23 mouse cellular contexts compared by ENCODE assay signal in genomic region chr3:117138720-117139119, GRCm38 (mm10).
DNase-seq lines count a peak whose midpoint lies in the region; ATAC-seq and TF ChIP-seq lines count a peak whose summit lies in the region.
"Had no signal": no experiment of that assay in that cellular context is flagged by ENCODE, and none has a peak within 500 bp of the region (broad histone marks: within the 10 kb centered on the region; RNA-seq: fewer than 3 reads in every experiment).

No protein-coding gene starts in this region.

- H3K9me3 ChIP-seq in forebrain, embryonic 14.5 days (replicated peaks; ENCODE audit: control insufficient read depth, low read length) = no peaks in the 10 kb centered on the region
- H3K9me3 ChIP-seq in forebrain, embryonic 15.5 days = no peaks in the 10 kb centered on the region
- H3K9me3 ChIP-seq in hindbrain, postnatal 0 days (ENCODE audit: low read length) = no peaks in the 10 kb centered on the region
- H3K9me3 ChIP-seq in hindbrain, embryonic 14.5 days (ENCODE audit: control insufficient read depth, low read length) = no peaks in the 10 kb centered on the region
- H3K9me3 ChIP-seq: forebrain, embryonic 10.5 days; forebrain, embryonic 13.5 days; heart, embryonic 12.5 days; heart, embryonic 15.5 days; hindbrain, embryonic 12.5 days; intestine, embryonic 15.5 days had no signal

- DNase-seq in adrenal gland, adult 2 months = peak; percentile 15
- no peak for DNase-seq in adrenal gland, postnatal 36 days
- peak; percentile 6 for DNase-seq in forebrain, embryonic 14.5 days (ENCODE audit: low spot score)
- DNase-seq in hindbrain, postnatal 0 days (ENCODE audit: low spot score) = peak; percentile 7
- no peak for DNase-seq in hindbrain, embryonic 14.5 days (ENCODE audit: low spot score)
- DNase-seq in retina, postnatal 1 day = peak; percentile 21
- no peak for DNase-seq in retina, embryonic 14.5 days (ENCODE audit: low spot score)
- DNase-seq: adrenal gland, postnatal 10 days; cerebellum, adult 18-20 months; cerebellum, adult 9-10 months; gastrocnemius, postnatal 25 days; heart, adult 18-20 months; heart, postnatal 10 days; heart, postnatal 36 days; kidney, adult 11 months had no signal

- WGBS in forebrain, embryonic 14.5 days = 64% methylated on average over 7 of the region's 7 CpGs
- 60% methylated on average over 7 of the region's 7 CpGs for WGBS in forebrain, embryonic 15.5 days
- 64% methylated on average over 7 of the region's 7 CpGs for WGBS in hindbrain, postnatal 0 days
- 60% methylated on average over 7 of the region's 7 CpGs for WGBS in hindbrain, embryonic 14.5 days

- ATAC-seq in forebrain, embryonic 14.5 days = no peak
- ATAC-seq in forebrain, embryonic 15.5 days (replicated peaks) = no peak
- no peak for ATAC-seq in hindbrain, postnatal 0 days
- ATAC-seq in hindbrain, embryonic 14.5 days (ENCODE audit: low FRiP score) = no peak
- ATAC-seq: activated CD4-positive, CD25-positive, alpha-beta regulatory T cell, adult 4 months; forebrain, embryonic 13.5 days; intestine, embryonic 15.5 days had no signal

- no peaks in the 10 kb centered on the region for H3K36me3 ChIP-seq in forebrain, embryonic 14.5 days (ENCODE audit: control insufficient read depth, insufficient read depth, low read length)
- H3K36me3 ChIP-seq in forebrain, embryonic 15.5 days = no peaks in the 10 kb centered on the region
- no peaks in the 10 kb centered on the region for H3K36me3 ChIP-seq in hindbrain, postnatal 0 days (ENCODE audit: insufficient read depth, low read length)
- H3K36me3 ChIP-seq in hindbrain, embryonic 14.5 days (replicated peaks; ENCODE audit: control insufficient read depth, insufficient read depth) = no peaks in the 10 kb centered on the region
- H3K36me3 ChIP-seq: forebrain, embryonic 10.5 days; heart, embryonic 12.5 days; heart, embryonic 15.5 days; hindbrain, embryonic 12.5 days; intestine, embryonic 15.5 days had no signal

- no peak overlapping the region for H3K9ac ChIP-seq in forebrain, embryonic 14.5 days (ENCODE audit: low read length)
- H3K9ac ChIP-seq in forebrain, embryonic 15.5 days (replicated peaks) = no peak overlapping the region
- no peak overlapping the region for H3K9ac ChIP-seq in hindbrain, postnatal 0 days (replicated peaks; ENCODE audit: low read length)
- no peak overlapping the region for H3K9ac ChIP-seq in hindbrain, embryonic 14.5 days
- H3K9ac ChIP-seq: forebrain, embryonic 13.5 days; heart, embryonic 12.5 days; heart, embryonic 15.5 days; hindbrain, embryonic 12.5 days; intestine, embryonic 15.5 days had no signal

- H3K27me3 ChIP-seq in forebrain, embryonic 14.5 days (replicated peaks; ENCODE audit: control insufficient read depth, insufficient read depth, low read length) = no peaks in the 10 kb centered on the region
- no peaks in the 10 kb centered on the region for H3K27me3 ChIP-seq in forebrain, embryonic 15.5 days
- H3K27me3 ChIP-seq in hindbrain, postnatal 0 days (ENCODE audit: insufficient read depth, low read length) = no peaks in the 10 kb centered on the region
- no peaks in the 10 kb centered on the region for H3K27me3 ChIP-seq in hindbrain, embryonic 14.5 days (ENCODE audit: control insufficient read depth, insufficient read depth, low read length)
- H3K27me3 ChIP-seq: forebrain, embryonic 13.5 days; heart, embryonic 12.5 days; heart, embryonic 15.5 days; hindbrain, embryonic 12.5 days; intestine, embryonic 15.5 days had no signal

- no peak overlapping the region for H3K27ac ChIP-seq in forebrain, embryonic 14.5 days (ENCODE audit: low read depth, low read length)
- no peak overlapping the region for H3K27ac ChIP-seq in forebrain, embryonic 15.5 days (replicated peaks)
- no peak overlapping the region for H3K27ac ChIP-seq in hindbrain, postnatal 0 days
- no peak overlapping the region for H3K27ac ChIP-seq in hindbrain, embryonic 14.5 days
- H3K27ac ChIP-seq: forebrain, embryonic 10.5 days; forebrain, embryonic 13.5 days; heart, embryonic 15.5 days; hindbrain, embryonic 12.5 days; intestine, embryonic 15.5 days had no signal

- no peak for TF ChIP-seq CTCF in hindbrain, postnatal 0 days (IDR thresholded peaks at IDR 0.05; ENCODE audit: low read depth)

- no peak overlapping the region for H3K4me2 ChIP-seq in forebrain, embryonic 14.5 days (ENCODE audit: low read length)
- no peak overlapping the region for H3K4me2 ChIP-seq in forebrain, embryonic 15.5 days (replicated peaks)
- no peak overlapping the region for H3K4me2 ChIP-seq in hindbrain, postnatal 0 days (ENCODE audit: low read depth, low read length)
- no peak overlapping the region for H3K4me2 ChIP-seq in hindbrain, embryonic 14.5 days (replicated peaks)
- H3K4me2 ChIP-seq: forebrain, embryonic 13.5 days; heart, embryonic 12.5 days; heart, embryonic 15.5 days; hindbrain, embryonic 12.5 days; intestine, embryonic 15.5 days had no signal

- H3K4me3 ChIP-seq in forebrain, embryonic 14.5 days (ENCODE audit: low read depth, low read length) = no peak overlapping the region
- H3K4me3 ChIP-seq in forebrain, embryonic 15.5 days = no peak overlapping the region
- H3K4me3 ChIP-seq in hindbrain, postnatal 0 days (ENCODE audit: low read length) = no peak overlapping the region
- H3K4me3 ChIP-seq in hindbrain, embryonic 14.5 days (replicated peaks; ENCODE audit: low read length) = no peak overlapping the region
- H3K4me3 ChIP-seq: forebrain, embryonic 10.5 days; forebrain, embryonic 13.5 days; heart, embryonic 12.5 days; heart, embryonic 15.5 days; hindbrain, embryonic 12.5 days; intestine, embryonic 15.5 days had no signal

- H3K4me1 ChIP-seq in forebrain, embryonic 14.5 days (ENCODE audit: control insufficient read depth, insufficient read depth, low read length) = 0 out of 2 replicates have a peak, but pooled peaks cover 3% of the 10 kb centered on the region
- 0 out of 2 replicates have a peak, but pooled peaks cover 5% of the 10 kb centered on the region for H3K4me1 ChIP-seq in forebrain, embryonic 15.5 days
- no peaks in the 10 kb centered on the region for H3K4me1 ChIP-seq in hindbrain, postnatal 0 days (ENCODE audit: insufficient read depth, low read length)
- no peaks in the 10 kb centered on the region for H3K4me1 ChIP-seq in hindbrain, embryonic 14.5 days (replicated peaks; ENCODE audit: control insufficient read depth, insufficient read depth, low read length)
- H3K4me1 ChIP-seq: forebrain, embryonic 10.5 days; forebrain, embryonic 13.5 days; heart, embryonic 15.5 days; hindbrain, embryonic 12.5 days; intestine, embryonic 15.5 days had no signal

Comparison
In these comparisons a context has a peak if more than half of its experiments do, and no peak if none do; other contexts are left out.
1. DNase-seq: peak in adrenal gland, adult 2 months (single experiment), forebrain, embryonic 14.5 days (single experiment), hindbrain, postnatal 0 days (single experiment) and retina, postnatal 1 day (single experiment); none in adrenal gland, postnatal 36 days (0 of 2), hindbrain, embryonic 14.5 days (single experiment) and retina, embryonic 14.5 days (single experiment).